Mouse (Mus musculus): Measurements from ENCODE around the gene Rsad2.
"Not testable (repeated sequence)": the region's sequence is repeated elsewhere in the genome, so short reads cannot be mapped to it uniquely, and the experiment has no call there.

Rsad2 gene

GRCm38 (mm10) chr12:26446377-26447045 is 9.7 kb downstream of the Rsad2 start:
- no peak for DNase-seq (ENCODE audit: low read depth, low spot score)

GRCm38 (mm10) chr12:26444511-26444910 is 11.7 kb downstream of the Rsad2 start:
- DNase-seq (ENCODE audit: low read depth, low spot score), result no peak

- peak; percentile 19 for DNase-seq (ENCODE audit: low read depth, low spot score)
These were observed 12.2 kb downstream of the Rsad2 start for GRCm38 (mm10) chr12:26444054-26444453.

GRCm38 (mm10) chr12:26439366-26439765 is 16.9 kb downstream of the Rsad2 start:
- no peak for DNase-seq (ENCODE audit: low read depth, low spot score)

- no peak for DNase-seq (ENCODE audit: low read depth, low spot score)
These were observed 18.3 kb downstream of the Rsad2 start for GRCm38 (mm10) chr12:26437950-26438349.

GRCm38 (mm10) chr12:26436334-26436733 is 19.9 kb downstream of the Rsad2 start:
- no peak for DNase-seq (ENCODE audit: low read depth, low spot score)

- DNase-seq (ENCODE audit: low read depth, low spot score), result not testable (repeated sequence)
These were observed 27.5 kb downstream of the Rsad2 start for GRCm38 (mm10) chr12:26428771-26429170.

GRCm38 (mm10) chr12:26424841-26425240 is 31.4 kb downstream of the Rsad2 start:
- peak; percentile 41 for DNase-seq (ENCODE audit: low read depth, low spot score)

GRCm38 (mm10) chr12:26418322-26418721 is 37.9 kb downstream of the Rsad2 start:
- no peak for DNase-seq (ENCODE audit: low read depth, low spot score)

- DNase-seq (ENCODE audit: low read depth, low spot score), result peak; percentile 50
These were observed 39.5 kb downstream of the Rsad2 start for GRCm38 (mm10) chr12:26416636-26417295.

- peak; percentile 44 for DNase-seq (ENCODE audit: low read depth, low spot score)
These were observed 41.0 kb downstream of the Rsad2 start, which contains the start of gene Rnf144a for GRCm38 (mm10) chr12:26415104-26415771. Gene Rnf144a, minus strand, starts transcription at chr12:26415254.

GRCm38 (mm10) chr12:26414451-26415103 is 41.7 kb downstream of the Rsad2 start:
- DNase-seq (ENCODE audit: low read depth, low spot score), result no peak

- DNase-seq (ENCODE audit: low read depth, low spot score), result no peak
These were observed 42.3 kb downstream of the Rsad2 start for GRCm38 (mm10) chr12:26413961-26414411.

GRCm38 (mm10) chr12:26412802-26413201 is 43.5 kb downstream of the Rsad2 start:
- DNase-seq (ENCODE audit: low read depth, low spot score), result no peak

GRCm38 (mm10) chr12:26411841-26412450 is 44.3 kb downstream of the Rsad2 start:
- no peak for DNase-seq (ENCODE audit: low read depth, low spot score)

GRCm38 (mm10) chr12:26410443-26410842 is 45.8 kb downstream of the Rsad2 start:
- no peak for DNase-seq (ENCODE audit: low read depth, low spot score)

- no peak for DNase-seq (ENCODE audit: low read depth, low spot score)
These were observed 47.5 kb downstream of the Rsad2 start for GRCm38 (mm10) chr12:26408707-26409106.

- peak; percentile 56 for DNase-seq (ENCODE audit: low read depth, low spot score)
These were observed 51.2 kb downstream of the Rsad2 start for GRCm38 (mm10) chr12:26404781-26405702.

GRCm38 (mm10) chr12:26403372-26404125 is 52.7 kb downstream of the Rsad2 start:
- no peak for DNase-seq (ENCODE audit: low read depth, low spot score)
